Mouse (Mus musculus): ENCODE measurements around the gene Olfr1220. TPM values are rescaled to one million over a fixed set of nuclear protein-coding genes. Genes with fewer than 3 reads are reported as not detected.

The Olfr1220 gene
- polyA plus RNA-seq (2012; rRNA removed), result not detected in 2 replicates

- DNase-seq, result no peak
- Histone ChIP-seq H3K27ac (ENCODE audit: insufficient read depth, low read length) (no peak within 1 kb of the TSS), H3K4me1 (ENCODE audit: control insufficient read depth, insufficient read depth, low read length) (no peaks in the 10 kb centered on the region), H3K27me3 (ENCODE audit: control insufficient read depth, insufficient read depth, low read length) (no peaks in the 10 kb centered on the region), H3K4me3 (replicated peaks; ENCODE audit: insufficient read depth, low read depth, low read length) (no peak within 1 kb of the TSS)
- 71% methylated on average over 3 of the region's 3 CpGs for WGBS
- TF ChIP-seq POLR2A (IDR thresholded peaks at IDR 0.05; ENCODE audit: borderline replicate concordance, insufficient read depth, low read length) (no peak), CTCF (IDR thresholded peaks at IDR 0.05; ENCODE audit: borderline replicate concordance, insufficient read depth, low read depth, low read length) (no peak)
These were observed at the start of gene Olfr1220 for GRCm38 (mm10) chr2:89106735-89107134. Gene Olfr1220, minus strand, starts transcription at chr2:89106835.

DNA sequence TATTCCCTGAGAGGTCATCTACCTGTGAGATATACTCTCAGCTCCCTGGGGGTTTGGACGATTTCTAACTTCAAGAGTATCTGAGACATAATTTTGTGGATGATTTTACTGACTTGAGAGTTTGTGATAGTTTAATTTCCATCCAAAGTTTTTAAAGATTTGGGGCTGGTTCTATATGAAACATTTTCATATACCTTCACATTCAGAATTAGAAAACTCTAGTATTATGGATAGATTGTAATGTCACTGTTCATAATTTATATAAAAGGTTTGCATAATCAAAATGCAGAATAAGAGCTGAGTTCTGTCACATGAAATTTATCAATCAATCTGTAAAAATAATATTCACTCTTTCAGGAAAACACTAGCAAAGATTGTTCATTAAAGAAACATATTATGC lies 44.8 kb upstream of the Olfr1220 start, which contains the start of gene Olfr1223:
TSS of gene Olfr1223 (minus strand) at position 101 of the 400 bp plus-strand sequence.
- Histone ChIP-seq H3K4me1 (ENCODE audit: control insufficient read depth, insufficient read depth, low read length) (no peaks in the 10 kb centered on the region), H3K27ac (ENCODE audit: insufficient read depth, low read length) (no peak within 1 kb of the TSS), H3K27me3 (ENCODE audit: control insufficient read depth, insufficient read depth, low read length) (no peaks in the 10 kb centered on the region), H3K4me3 (replicated peaks; ENCODE audit: insufficient read depth, low read depth, low read length) (no peak within 1 kb of the TSS)
- no peak for DNase-seq
- 56% methylated on average over 1 of the region's 1 CpGs for WGBS
- no peak for TF ChIP-seq CTCF (IDR thresholded peaks at IDR 0.05; ENCODE audit: borderline replicate concordance, insufficient read depth, low read depth, low read length)
- no peak for TF ChIP-seq POLR2A (IDR thresholded peaks at IDR 0.05; ENCODE audit: borderline replicate concordance, insufficient read depth, low read length)

DNA sequence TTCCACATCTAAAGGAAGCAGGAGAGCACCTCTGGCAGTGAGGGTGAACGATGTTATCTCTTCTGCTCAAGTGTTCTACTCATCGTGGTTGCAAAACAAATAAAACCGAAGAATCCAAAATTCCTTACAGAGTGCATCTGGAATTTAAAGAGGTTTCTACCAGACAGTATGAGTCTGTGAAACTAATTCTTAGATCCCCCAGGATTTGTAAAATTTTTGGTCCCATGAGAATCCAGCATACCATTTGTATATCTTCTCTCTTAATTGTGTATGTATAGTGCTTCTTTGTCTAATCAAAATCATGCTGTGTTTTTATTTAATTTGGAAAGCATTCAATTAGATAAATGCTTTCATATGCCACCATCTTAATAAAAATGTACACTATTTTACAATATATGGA lies 26.3 kb upstream of the Olfr1220 start, which contains the start of gene Olfr1222:
TSS of gene Olfr1222 (minus strand) at position 101 of the 400 bp plus-strand sequence.
- Histone ChIP-seq H3K4me3 (replicated peaks; ENCODE audit: insufficient read depth, low read depth, low read length) (no peak within 1 kb of the TSS), H3K27me3 (ENCODE audit: control insufficient read depth, insufficient read depth, low read length) (no peaks in the 10 kb centered on the region), H3K4me1 (ENCODE audit: control insufficient read depth, insufficient read depth, low read length) (no peaks in the 10 kb centered on the region), H3K27ac (ENCODE audit: insufficient read depth, low read length) (no peak within 1 kb of the TSS)
- TF ChIP-seq CTCF (IDR thresholded peaks at IDR 0.05; ENCODE audit: borderline replicate concordance, insufficient read depth, low read depth, low read length), result no peak
- no peak for TF ChIP-seq POLR2A (IDR thresholded peaks at IDR 0.05; ENCODE audit: borderline replicate concordance, insufficient read depth, low read length)
- 81% methylated on average over 3 of the region's 3 CpGs for WGBS
- no peak for DNase-seq

GRCm38 (mm10) chr2:89117183-89117582 lies 10.5 kb upstream of the Olfr1220 start, which contains the start of gene Olfr1221:
Gene Olfr1221, minus strand, starts transcription at chr2:89117283.
- Histone ChIP-seq H3K4me3 (replicated peaks; ENCODE audit: insufficient read depth, low read depth, low read length) (no peak within 1 kb of the TSS), H3K4me1 (ENCODE audit: control insufficient read depth, insufficient read depth, low read length) (no peaks in the 10 kb centered on the region), H3K27me3 (ENCODE audit: control insufficient read depth, insufficient read depth, low read length) (no peaks in the 10 kb centered on the region), H3K27ac (ENCODE audit: insufficient read depth, low read length) (no peak within 1 kb of the TSS)
- TF ChIP-seq CTCF (IDR thresholded peaks at IDR 0.05; ENCODE audit: borderline replicate concordance, insufficient read depth, low read depth, low read length) (no peak), POLR2A (IDR thresholded peaks at IDR 0.05; ENCODE audit: borderline replicate concordance, insufficient read depth, low read length) (no peak)
- WGBS, result 89% methylated on average over 2 of the region's 2 CpGs
- no peak for DNase-seq

DNA sequence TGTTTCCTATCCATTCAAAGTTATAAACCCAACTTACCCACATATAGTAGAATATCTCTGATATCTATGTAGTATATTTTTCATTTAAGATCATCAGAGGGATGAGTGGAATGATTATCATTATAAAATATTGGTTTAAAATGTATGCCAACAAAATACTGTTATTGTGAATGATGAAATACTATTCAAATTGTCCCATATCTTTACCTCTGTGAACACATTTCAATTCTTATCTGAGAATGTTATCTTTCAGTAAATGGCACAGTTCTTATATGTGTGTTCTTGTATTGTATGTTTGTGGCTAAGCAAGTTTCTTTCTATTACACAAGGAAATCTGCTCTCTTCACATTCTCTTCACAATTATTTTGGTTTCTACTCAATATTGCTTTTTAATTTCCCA lies 984 bp downstream of the Olfr1220 start:
- no peak overlapping the region for H3K27ac ChIP-seq (ENCODE audit: insufficient read depth, low read length)
- TF ChIP-seq POLR2A (IDR thresholded peaks at IDR 0.05; ENCODE audit: borderline replicate concordance, insufficient read depth, low read length), result no peak
- no peak for TF ChIP-seq CTCF (IDR thresholded peaks at IDR 0.05; ENCODE audit: borderline replicate concordance, insufficient read depth, low read depth, low read length)
- no peak for DNase-seq
- no peaks in the 10 kb centered on the region for H3K4me1 ChIP-seq (ENCODE audit: control insufficient read depth, insufficient read depth, low read length)
- no peaks in the 10 kb centered on the region for H3K27me3 ChIP-seq (ENCODE audit: control insufficient read depth, insufficient read depth, low read length)
- no peak overlapping the region for H3K4me3 ChIP-seq (replicated peaks; ENCODE audit: insufficient read depth, low read depth, low read length)

GRCm38 (mm10) chr2:89093848-89094247 lies 12.8 kb downstream of the Olfr1220 start:
- WGBS, result 100% methylated on average over 1 of the region's 1 CpGs
- H3K27me3 ChIP-seq (ENCODE audit: control insufficient read depth, insufficient read depth, low read length), result no peaks in the 10 kb centered on the region
- no peak for TF ChIP-seq POLR2A (IDR thresholded peaks at IDR 0.05; ENCODE audit: borderline replicate concordance, insufficient read depth, low read length)
- TF ChIP-seq CTCF (IDR thresholded peaks at IDR 0.05; ENCODE audit: borderline replicate concordance, insufficient read depth, low read depth, low read length), result no peak
- no peak overlapping the region for H3K27ac ChIP-seq (ENCODE audit: insufficient read depth, low read length)
- no peak overlapping the region for H3K4me3 ChIP-seq (replicated peaks; ENCODE audit: insufficient read depth, low read depth, low read length)
- DNase-seq, result no peak
- H3K4me1 ChIP-seq (ENCODE audit: control insufficient read depth, insufficient read depth, low read length), result no peaks in the 10 kb centered on the region

DNA sequence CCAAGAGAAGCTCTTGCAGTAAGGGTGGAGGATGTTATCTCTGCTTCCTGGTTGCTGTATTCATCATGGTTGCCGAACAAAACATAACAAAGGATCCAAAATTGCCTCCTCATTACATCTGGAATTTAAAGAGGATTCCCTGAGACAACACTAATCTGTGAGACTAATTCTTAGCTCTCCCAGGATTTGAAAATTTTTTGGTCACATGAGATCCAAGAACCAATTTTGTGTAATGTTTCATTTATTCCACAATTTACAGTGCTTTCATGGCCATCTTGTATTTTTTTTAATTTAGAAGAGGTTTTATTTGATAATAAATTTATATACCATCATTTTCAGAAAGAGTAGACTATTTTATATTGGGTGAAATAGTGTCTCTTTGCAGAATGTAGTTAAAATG lies 23.2 kb downstream of the Olfr1220 start, which contains the start of gene Olfr1219:
TSS of gene Olfr1219 (minus strand) at position 101 of the 400 bp plus-strand sequence.
- WGBS, result 55% methylated on average over 1 of the region's 1 CpGs
- Histone ChIP-seq H3K4me3 (replicated peaks; ENCODE audit: insufficient read depth, low read depth, low read length) (no peak within 1 kb of the TSS), H3K27me3 (ENCODE audit: control insufficient read depth, insufficient read depth, low read length) (no peaks in the 10 kb centered on the region), H3K4me1 (ENCODE audit: control insufficient read depth, insufficient read depth, low read length) (no peaks in the 10 kb centered on the region), H3K27ac (ENCODE audit: insufficient read depth, low read length) (no peak within 1 kb of the TSS)
- no peak for DNase-seq
- TF ChIP-seq POLR2A (IDR thresholded peaks at IDR 0.05; ENCODE audit: borderline replicate concordance, insufficient read depth, low read length), result no peak
- no peak for TF ChIP-seq CTCF (IDR thresholded peaks at IDR 0.05; ENCODE audit: borderline replicate concordance, insufficient read depth, low read depth, low read length)

DNA sequence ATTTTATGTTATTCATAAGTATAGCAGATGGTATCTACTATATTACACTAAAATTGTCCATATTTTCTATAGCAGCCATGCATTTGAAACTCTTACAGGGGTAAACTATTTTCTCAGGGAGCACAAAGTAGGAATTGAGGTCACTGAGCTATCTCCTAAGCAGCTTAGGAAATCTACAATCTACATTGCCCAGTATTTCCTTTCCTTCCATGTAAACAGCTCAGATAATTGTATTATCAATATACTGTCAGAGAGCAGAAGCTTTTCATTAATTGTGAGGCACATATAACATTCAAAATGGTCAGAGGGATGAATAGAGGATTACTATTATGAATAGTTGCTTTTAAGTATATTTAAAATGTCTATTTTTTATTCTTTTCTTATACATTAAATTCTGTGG lies 25.1 kb downstream of the Olfr1220 start:
- Histone ChIP-seq H3K27ac (ENCODE audit: insufficient read depth, low read length) (no peak overlapping the region), H3K27me3 (ENCODE audit: control insufficient read depth, insufficient read depth, low read length) (no peaks in the 10 kb centered on the region), H3K4me3 (replicated peaks; ENCODE audit: insufficient read depth, low read depth, low read length) (no peak overlapping the region), H3K4me1 (ENCODE audit: control insufficient read depth, insufficient read depth, low read length) (no peaks in the 10 kb centered on the region)
- DNase-seq, result no peak
- TF ChIP-seq POLR2A (IDR thresholded peaks at IDR 0.05; ENCODE audit: borderline replicate concordance, insufficient read depth, low read length) (no peak), CTCF (IDR thresholded peaks at IDR 0.05; ENCODE audit: borderline replicate concordance, insufficient read depth, low read depth, low read length) (no peak)
